Mouse (Mus musculus) hindbrain, embryonic 15.5 days (tissue): ENCODE results near the gene Ttc23. TPM values are rescaled to one million over a fixed set of nuclear protein-coding genes. Genes with fewer than 3 reads are reported as not detected.
A peak's percentile ranks its signal among the peaks of the same experiment; 100 is the strongest.

Experiments used
- ATAC-seq: fragments of 200-750 bp; cut with Nextera tagmentation; 2 replicates; pipeline ENCODE4 v1.8.0; 2017; ENCODE audit warnings: low read depth, moderate number of reproducible peaks, moderate TSS enrichment; ENCODE audit not compliant: low FRiP score
- H3K27ac ChIP-seq: fragments of 300-500 bp; sonication (generic); replicated peaks from 2 replicates; pipeline ENCODE4 v1.5.1; 2015; ENCODE audit warnings: mild to moderate bottlenecking, inconsistent platforms
- H3K27me3 ChIP-seq: fragments of 300-500 bp; sonication (generic); 2 replicates; pipeline ENCODE4 v1.6.1; 2015; ENCODE audit warnings: control low read depth, inconsistent platforms
- H3K36me3 ChIP-seq: fragments of 300-500 bp; sonication (generic); 2 replicates; pipeline ENCODE4 v1.6.1; 2015; ENCODE audit warnings: control low read depth, inconsistent platforms
- H3K4me1 ChIP-seq: fragments of 300-500 bp; sonication (generic); replicated peaks from 2 replicates; pipeline ENCODE4 v1.6.1; 2015; ENCODE audit warnings: control low read depth, inconsistent platforms
- H3K4me2 ChIP-seq: fragments of 300-500 bp; sonication (generic); 2 replicates; pipeline ENCODE4 v1.6.1; 2015; ENCODE audit warnings: moderate library complexity, mild to moderate bottlenecking, inconsistent platforms
- H3K4me3 ChIP-seq: fragments of 300-500 bp; sonication (generic); 2 replicates; pipeline ENCODE4 v1.5.1; 2015; ENCODE audit warnings: mild to moderate bottlenecking, inconsistent platforms
- H3K9ac ChIP-seq: fragments of 300-500 bp; sonication (generic); 2 replicates; pipeline ENCODE4 v1.6.1; 2015; ENCODE audit warnings: inconsistent platforms
- H3K9me3 ChIP-seq: fragments of 300-500 bp; sonication (generic); 2 replicates; pipeline ENCODE4 v1.6.1; 2016; ENCODE audit warnings: control low read depth, inconsistent platforms
- whole genome bisulfite sequencing: fragments of 180-500 bp; shearing (Covaris S2); methylation state at CpG from one replicate; pipeline ENCODE4 v1.1.7; 2015; 5-methylcytosine and 5-hydroxymethylcytosine counted together
- polyA plus RNA-seq: library from polyadenylated mRNA; unstranded; fragments of >200 nt; fragmentation: Nextera tagmentation; extraction: Ambion mirVana; gene quantifications from 2 replicates; pipeline ENCODE4 v1.2.1, GENCODE M21; 2015

Ttc23 gene
- polyA plus RNA-seq, 1 experiment from 2014 or later, result 7.9 TPM

DNA sequence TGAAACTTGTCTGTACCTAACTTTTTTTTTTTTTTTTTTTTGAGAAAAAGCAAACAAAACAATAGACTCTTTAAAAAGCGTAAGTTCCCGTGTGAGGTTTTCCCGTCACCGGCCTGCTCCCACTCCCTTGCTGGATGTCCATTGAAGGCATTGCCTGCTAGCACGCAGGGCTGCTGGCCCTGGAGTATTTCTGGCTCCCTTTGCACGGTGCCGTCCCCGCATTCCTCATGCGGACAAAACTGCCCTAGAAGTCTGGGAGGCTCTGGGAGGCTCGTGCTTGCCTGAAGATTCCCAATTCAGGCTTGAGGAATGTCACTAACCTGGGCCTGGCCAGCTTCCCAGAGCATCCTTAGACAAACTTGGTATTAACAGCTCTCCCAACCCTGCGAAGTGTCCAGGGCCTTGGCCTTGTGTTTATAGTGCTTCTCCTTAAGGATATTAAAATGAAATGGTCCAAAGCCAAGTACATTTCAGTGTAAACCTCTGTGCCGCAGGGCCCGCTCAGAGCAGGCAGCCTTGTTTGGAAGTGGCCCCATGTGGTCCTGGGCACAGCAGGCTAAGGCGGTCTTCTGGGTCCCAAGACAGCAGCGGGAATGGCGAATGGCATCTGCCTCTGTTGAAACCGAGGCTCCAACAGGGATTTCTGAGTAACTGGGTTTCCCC is 54.2 kb downstream of the Ttc23 start:
- Histone ChIP-seq H3K9ac (no peak overlapping the region), H3K9me3 (no peaks in the 10 kb centered on the region), H3K27me3 (no peaks in the 10 kb centered on the region), H3K36me3 (no peaks in the 10 kb centered on the region), H3K4me1 (peaks cover 6% of the 10 kb centered on the region), H3K4me2 (no peak overlapping the region), H3K27ac (no peak overlapping the region), H3K4me3 (no peak overlapping the region)
- ATAC-seq, result no peak
- WGBS, result 55% methylated on average over 17 of the region's 17 CpGs

DNA sequence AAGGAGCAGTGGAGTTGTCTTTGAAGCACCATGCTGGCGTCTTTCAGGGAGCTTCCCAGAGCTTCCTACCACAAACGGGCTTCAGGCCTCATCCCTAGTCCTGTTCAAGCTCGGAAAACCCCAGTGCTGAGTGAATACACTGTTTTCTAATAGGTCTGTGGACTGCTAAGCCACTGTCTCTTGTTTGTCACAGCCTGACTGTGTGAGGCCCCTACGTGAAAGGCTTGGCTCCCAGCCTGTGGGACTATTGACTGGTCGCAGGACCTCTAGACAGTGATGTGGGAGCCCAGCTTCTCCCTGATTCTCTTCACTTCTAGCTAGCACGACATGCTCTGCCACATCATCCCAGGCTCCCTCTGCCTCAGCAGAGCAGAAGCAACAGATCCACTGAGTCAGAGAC is 61.0 kb downstream of the Ttc23 start:
- Histone ChIP-seq H3K4me2 (no peak overlapping the region), H3K9me3 (0 out of 2 replicates have a peak, but pooled peaks cover 6% of the 10 kb centered on the region), H3K4me3 (no peak overlapping the region), H3K36me3 (peaks cover 4% of the 10 kb centered on the region; the same call in 1 of the 2 replicates), H3K4me1 (no peaks in the 10 kb centered on the region), H3K9ac (no peak overlapping the region), H3K27me3 (no peaks in the 10 kb centered on the region), H3K27ac (no peak overlapping the region)
- 0 out of 2 replicates have a peak, but pooled peaks have one; percentile 42 for ATAC-seq
- 79% methylated on average over 6 of the region's 6 CpGs for WGBS

DNA sequence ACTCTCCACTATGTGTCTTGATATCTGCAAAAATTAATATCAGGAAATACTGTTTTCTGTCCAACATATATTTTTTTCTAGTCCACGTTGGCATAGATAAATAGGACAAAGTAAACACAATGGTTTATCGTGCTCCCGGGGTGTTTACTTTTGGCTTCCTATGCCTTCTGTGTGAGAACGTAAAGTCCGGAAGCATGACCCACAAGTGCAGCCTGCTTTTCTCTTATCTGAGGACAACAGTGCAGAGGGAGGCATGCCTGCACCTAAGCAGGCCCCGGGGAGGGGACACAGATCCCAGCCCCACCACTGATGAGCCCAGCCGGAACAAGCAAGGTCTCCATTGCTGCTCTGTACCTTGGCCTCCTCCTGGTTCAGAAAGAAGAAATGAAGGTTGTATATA is 63.0 kb downstream of the Ttc23 start:
- WGBS, result 91% methylated on average over 7 of the region's 7 CpGs
- no peak for ATAC-seq
- Histone ChIP-seq H3K4me2 (no peak overlapping the region), H3K9me3 (0 out of 2 replicates have a peak, but pooled peaks cover 6% of the 10 kb centered on the region), H3K9ac (no peak overlapping the region), H3K27me3 (no peaks in the 10 kb centered on the region), H3K4me3 (no peak overlapping the region), H3K4me1 (peaks cover 14% of the 10 kb centered on the region), H3K36me3 (peaks cover 4% of the 10 kb centered on the region; the same call in 1 of the 2 replicates), H3K27ac (no peak overlapping the region)

DNA sequence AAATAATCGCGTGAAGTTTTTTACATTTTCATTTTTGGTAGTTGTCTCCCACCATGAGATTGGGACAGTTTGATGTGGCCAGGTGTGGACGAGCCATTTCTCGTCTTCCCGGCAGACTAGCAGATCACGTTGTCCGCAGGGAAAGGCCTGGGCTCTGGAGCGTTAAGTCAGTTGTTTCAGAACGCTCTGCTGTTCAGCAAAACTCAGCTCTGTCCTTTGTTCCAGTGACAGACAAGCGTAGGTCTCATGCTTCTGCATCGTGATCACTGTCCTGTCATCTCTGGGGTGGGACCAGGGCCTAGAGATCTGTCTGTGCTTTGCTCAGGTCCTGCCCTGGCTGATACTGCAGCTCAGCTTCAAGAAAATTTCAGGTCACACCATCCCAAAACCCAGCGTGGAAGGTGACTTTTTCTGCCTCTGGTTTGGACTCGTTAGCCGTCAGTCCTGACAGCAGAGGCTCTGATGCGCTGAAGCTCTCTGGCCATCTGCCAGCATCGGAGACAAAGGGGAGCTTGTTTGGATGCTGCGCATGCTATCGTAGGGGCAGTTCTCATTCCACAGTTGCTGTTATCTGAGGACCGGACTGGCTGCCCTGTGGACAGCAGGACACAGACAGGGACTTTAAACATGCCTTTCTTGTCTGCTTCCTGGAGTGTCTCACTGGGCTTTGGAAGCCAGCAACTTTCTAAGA is 66.8 kb downstream of the Ttc23 start:
- 34% methylated on average over 19 of the region's 19 CpGs for WGBS
- H3K4me2 ChIP-seq, result peak overlapping the region; percentile 25; the same call in 1 of the 2 replicates
- peak overlapping the region; percentile 61 for H3K27ac ChIP-seq
- peaks cover 14% of the 10 kb centered on the region for H3K4me1 ChIP-seq
- H3K9ac ChIP-seq, result no peak overlapping the region
- 0 out of 2 replicates have a peak, but pooled peaks cover 6% of the 10 kb centered on the region for H3K9me3 ChIP-seq
- no peak overlapping the region for H3K4me3 ChIP-seq
- no peaks in the 10 kb centered on the region for H3K27me3 ChIP-seq
- H3K36me3 ChIP-seq, result peaks cover 4% of the 10 kb centered on the region; the same call in 1 of the 2 replicates
- peak; percentile 73 for ATAC-seq

DNA sequence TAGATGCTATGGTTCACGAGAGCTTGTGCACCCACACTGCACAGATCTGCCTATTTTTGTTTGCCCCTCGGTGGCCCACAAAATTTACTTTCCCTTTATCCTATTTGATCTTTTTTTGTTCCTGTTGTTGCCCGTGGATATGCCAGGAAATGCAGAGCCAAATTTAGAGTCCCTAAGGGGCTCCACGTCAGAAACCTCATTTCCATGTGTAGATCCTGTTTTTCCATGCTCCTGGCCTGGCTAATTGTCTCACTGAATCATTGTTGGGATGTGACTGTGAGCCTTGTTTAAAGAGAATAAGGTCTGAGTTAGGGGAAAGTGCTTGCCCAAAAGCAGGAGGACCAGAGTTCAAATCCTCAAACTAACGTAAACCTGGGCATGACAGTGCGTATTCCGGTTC is 68.0 kb downstream of the Ttc23 start:
- Histone ChIP-seq H3K4me2 (no peak overlapping the region), H3K4me1 (peaks cover 14% of the 10 kb centered on the region), H3K4me3 (no peak overlapping the region), H3K9ac (no peak overlapping the region), H3K27ac (no peak overlapping the region), H3K36me3 (peaks cover 4% of the 10 kb centered on the region; the same call in 1 of the 2 replicates), H3K27me3 (no peaks in the 10 kb centered on the region), H3K9me3 (0 out of 2 replicates have a peak, but pooled peaks cover 6% of the 10 kb centered on the region)
- ATAC-seq, result no peak
- WGBS, result 55% methylated on average over 7 of the region's 7 CpGs

DNA sequence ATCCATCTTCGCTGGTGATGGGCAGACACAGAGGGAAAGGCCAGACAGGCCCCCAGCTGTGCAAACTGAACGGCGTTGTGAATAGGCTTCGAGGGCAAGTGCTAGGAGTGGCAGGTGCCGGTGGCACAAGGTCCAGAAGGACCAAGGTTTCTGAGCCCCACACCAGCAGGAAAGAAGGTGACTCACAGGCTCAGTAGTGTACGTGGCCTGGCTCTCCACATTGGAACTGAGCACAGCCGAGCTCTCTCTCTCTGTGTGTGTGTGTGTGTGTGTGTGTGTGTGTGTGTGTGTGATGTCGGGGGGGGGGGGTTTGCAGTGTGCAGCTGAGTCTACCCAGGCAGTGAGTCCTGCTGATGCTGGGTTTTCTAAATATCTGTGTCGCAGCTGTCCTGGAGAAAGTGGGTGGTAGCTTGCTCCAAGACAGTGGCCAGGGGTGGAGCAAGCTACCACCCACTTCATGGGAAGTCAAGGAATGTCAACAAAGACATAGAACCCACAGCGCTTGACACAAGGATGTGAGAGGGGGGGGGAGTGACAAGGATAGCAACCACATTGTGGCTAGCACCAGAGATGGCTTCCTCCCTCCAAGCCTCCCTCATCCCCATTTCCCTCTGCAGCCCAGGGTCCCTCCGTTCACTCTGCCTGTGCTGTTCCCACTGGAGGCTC is 69.1 kb downstream of the Ttc23 start:
- peaks cover 14% of the 10 kb centered on the region for H3K4me1 ChIP-seq
- H3K4me2 ChIP-seq, result no peak overlapping the region
- 0 out of 2 replicates have a peak, but pooled peaks have one; percentile 40 for ATAC-seq
- 0 out of 2 replicates have a peak, but pooled peaks cover 6% of the 10 kb centered on the region for H3K9me3 ChIP-seq
- H3K36me3 ChIP-seq, result peaks cover 4% of the 10 kb centered on the region; the same call in 1 of the 2 replicates
- WGBS, result 54% methylated on average over 11 of the region's 11 CpGs
- no peak overlapping the region for H3K27ac ChIP-seq
- H3K9ac ChIP-seq, result no peak overlapping the region
- H3K27me3 ChIP-seq, result no peaks in the 10 kb centered on the region
- no peak overlapping the region for H3K4me3 ChIP-seq

DNA sequence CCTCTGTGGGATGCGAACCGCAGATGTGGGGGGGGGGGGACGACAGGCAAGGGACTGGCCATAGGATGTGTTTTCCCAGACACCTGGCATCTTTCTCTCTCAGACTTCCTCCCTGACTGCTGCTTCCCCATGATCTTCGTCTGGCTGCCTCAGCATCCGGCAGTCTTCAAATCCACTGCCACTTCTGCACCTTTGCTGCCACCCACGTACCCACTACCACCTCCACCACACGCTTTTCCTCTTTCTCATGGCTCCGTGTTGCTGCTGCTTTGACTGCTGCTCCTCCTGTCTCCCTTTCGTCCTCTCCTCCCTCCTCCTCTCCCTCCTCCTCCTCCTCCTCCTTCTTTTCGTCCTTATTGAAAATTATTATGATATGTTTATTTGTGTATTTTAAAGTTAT is 69.7 kb downstream of the Ttc23 start:
- H3K36me3 ChIP-seq, result peaks cover 4% of the 10 kb centered on the region; the same call in 1 of the 2 replicates
- H3K4me2 ChIP-seq, result no peak overlapping the region
- ATAC-seq, result no peak
- H3K4me1 ChIP-seq, result peaks cover 14% of the 10 kb centered on the region
- WGBS, result 90% methylated on average over 10 of the region's 10 CpGs
- 0 out of 2 replicates have a peak, but pooled peaks cover 6% of the 10 kb centered on the region for H3K9me3 ChIP-seq
- H3K27me3 ChIP-seq, result no peaks in the 10 kb centered on the region
- no peak overlapping the region for H3K27ac ChIP-seq
- H3K4me3 ChIP-seq, result no peak overlapping the region
- H3K9ac ChIP-seq, result no peak overlapping the region

DNA sequence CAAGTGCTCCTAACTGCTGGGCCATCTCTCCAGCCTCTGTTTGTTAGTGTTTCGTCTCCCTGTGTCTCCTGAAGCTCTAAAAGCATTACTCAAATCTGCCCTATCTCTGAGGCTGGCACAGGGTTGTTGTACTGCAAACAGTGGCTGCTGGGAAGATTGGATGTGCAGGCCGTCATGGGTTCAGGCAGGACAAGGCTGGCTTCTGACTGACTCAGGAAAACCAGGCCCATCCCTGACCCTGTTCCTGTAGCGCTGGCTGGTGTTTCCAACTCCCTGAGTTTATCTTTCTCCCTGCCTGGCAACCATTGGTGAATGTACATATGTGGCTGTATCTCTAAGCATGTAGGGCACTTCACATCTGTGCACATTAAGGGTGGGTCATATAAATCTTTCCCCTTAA is 70.3 kb downstream of the Ttc23 start:
- Histone ChIP-seq H3K4me2 (no peak overlapping the region), H3K9me3 (0 out of 2 replicates have a peak, but pooled peaks cover 5% of the 10 kb centered on the region), H3K36me3 (0 out of 2 replicates have a peak, but pooled peaks cover 3% of the 10 kb centered on the region), H3K9ac (no peak overlapping the region), H3K27ac (no peak overlapping the region), H3K4me1 (peaks cover 14% of the 10 kb centered on the region), H3K27me3 (no peaks in the 10 kb centered on the region), H3K4me3 (no peak overlapping the region)
- WGBS, result 83% methylated on average over 3 of the region's 3 CpGs
- no peak for ATAC-seq

DNA sequence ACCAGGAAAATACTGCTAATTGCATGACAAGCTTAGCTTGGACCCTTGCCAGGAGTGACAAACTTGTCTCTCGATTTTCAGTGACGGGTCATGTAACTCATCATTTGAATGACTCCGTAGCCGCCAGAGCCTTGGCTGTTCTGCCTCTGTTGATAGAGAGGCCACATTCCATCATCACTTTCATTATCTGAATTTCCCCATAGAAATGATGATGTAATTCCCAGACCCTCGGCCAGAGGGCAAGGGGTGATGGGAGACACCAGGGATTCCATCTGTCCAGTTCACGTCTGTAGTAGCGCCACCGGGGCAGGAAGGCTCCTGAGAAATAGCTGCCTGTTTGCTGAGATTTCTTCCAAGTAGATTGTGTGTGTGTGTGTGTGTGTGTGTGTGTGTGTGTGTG is 71.6 kb downstream of the Ttc23 start:
- H3K4me1 ChIP-seq, result peaks cover 13% of the 10 kb centered on the region
- WGBS, result 50% methylated on average over 8 of the region's 8 CpGs
- H3K9me3 ChIP-seq, result no peaks in the 10 kb centered on the region
- no peak overlapping the region for H3K4me2 ChIP-seq
- ATAC-seq, result no peak
- no peaks in the 10 kb centered on the region for H3K36me3 ChIP-seq
- H3K27me3 ChIP-seq, result no peaks in the 10 kb centered on the region
- no peak overlapping the region for H3K27ac ChIP-seq
- no peak overlapping the region for H3K4me3 ChIP-seq
- H3K9ac ChIP-seq, result no peak overlapping the region

DNA sequence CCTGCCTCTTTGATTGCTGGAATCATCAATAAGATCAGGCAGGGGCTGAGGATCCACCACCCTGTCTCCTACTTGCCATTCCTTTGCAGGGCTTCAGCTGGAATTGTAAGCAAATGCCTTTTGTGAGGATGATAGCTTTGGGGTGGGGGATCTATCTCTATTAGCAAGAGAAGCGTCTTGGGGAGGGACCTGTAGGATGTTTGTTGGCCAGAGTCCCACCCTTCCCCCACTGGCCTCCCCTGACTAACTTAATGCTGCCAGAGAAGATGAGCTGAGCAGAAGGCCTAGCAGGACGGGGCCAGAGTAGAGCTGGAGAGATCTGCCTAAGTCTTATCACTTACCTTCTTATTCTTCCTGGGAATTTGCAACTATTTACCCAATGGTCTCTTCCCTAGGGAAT is 75.0 kb downstream of the Ttc23 start:
- Histone ChIP-seq H3K36me3 (no peaks in the 10 kb centered on the region), H3K27ac (no peak overlapping the region), H3K4me1 (no peaks in the 10 kb centered on the region), H3K4me3 (no peak overlapping the region), H3K4me2 (no peak overlapping the region), H3K9ac (no peak overlapping the region), H3K27me3 (no peaks in the 10 kb centered on the region), H3K9me3 (no peaks in the 10 kb centered on the region)
- ATAC-seq, result no peak
- 43% methylated on average over 2 of the region's 2 CpGs for WGBS

DNA sequence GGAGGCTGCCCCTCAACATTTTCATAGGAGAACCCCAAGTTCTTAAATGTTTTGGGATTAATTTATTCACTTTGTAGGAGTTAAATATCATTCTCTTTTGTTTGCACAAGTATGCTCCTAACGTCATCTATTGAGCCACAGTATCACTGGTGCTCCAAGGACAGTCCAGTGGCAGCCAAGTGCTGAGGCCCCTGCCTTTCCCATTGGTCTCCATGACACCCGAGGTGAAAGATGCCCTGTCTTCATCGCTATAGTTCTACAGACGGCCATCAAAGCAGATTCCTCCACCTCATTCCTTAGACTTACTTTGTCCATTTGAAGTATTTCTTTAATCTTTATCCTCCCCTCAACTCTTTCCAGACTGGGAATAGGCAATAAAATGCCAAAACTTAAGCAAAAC is 77.3 kb downstream of the Ttc23 start:
- Histone ChIP-seq H3K4me3 (no peak overlapping the region), H3K27ac (no peak overlapping the region), H3K9ac (no peak overlapping the region), H3K4me2 (no peak overlapping the region), H3K4me1 (no peaks in the 10 kb centered on the region), H3K9me3 (no peaks in the 10 kb centered on the region), H3K27me3 (no peaks in the 10 kb centered on the region), H3K36me3 (no peaks in the 10 kb centered on the region)
- ATAC-seq, result no peak
- WGBS, result 63% methylated on average over 4 of the region's 4 CpGs

DNA sequence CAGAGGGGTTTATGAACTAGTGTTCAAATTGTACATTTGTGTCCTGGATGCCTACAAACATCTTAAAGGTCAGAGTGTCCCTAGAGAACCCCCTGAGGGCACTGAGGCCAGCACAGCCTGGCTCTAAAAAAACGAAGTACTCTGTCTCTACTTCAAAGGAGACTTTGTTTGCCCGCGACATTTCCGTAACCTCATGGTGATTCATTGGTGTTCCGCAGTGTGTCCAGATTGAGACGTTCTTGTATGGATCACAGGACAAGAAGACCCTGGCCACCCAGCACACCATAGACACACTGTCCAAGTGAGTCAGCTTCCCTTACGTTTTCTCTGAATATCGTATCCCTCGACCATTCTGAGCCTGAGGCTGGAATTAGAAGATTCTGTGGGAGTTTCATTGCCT is 77.8 kb downstream of the Ttc23 start:
- Histone ChIP-seq H3K4me1 (no peaks in the 10 kb centered on the region), H3K4me3 (no peak overlapping the region), H3K9ac (no peak overlapping the region), H3K27me3 (no peaks in the 10 kb centered on the region), H3K36me3 (no peaks in the 10 kb centered on the region), H3K9me3 (no peaks in the 10 kb centered on the region), H3K27ac (no peak overlapping the region), H3K4me2 (no peak overlapping the region)
- 63% methylated on average over 9 of the region's 9 CpGs for WGBS
- ATAC-seq, result no peak
